Mouse (Mus musculus) limb, embryonic 10.5 days (tissue): Measurements from ENCODE around the gene Olfr1475. TPM values are rescaled to one million over a fixed set of nuclear protein-coding genes. Genes with fewer than 3 reads are reported as not detected.
"Not testable (repeated sequence)": the region's sequence is repeated elsewhere in the genome, so short reads cannot be mapped to it uniquely, and the experiment has no call there.

Experiments
- DNase-seq: peaks from one replicate; pipeline ENCODE4 v3.0.0-alpha.2; 2017; ENCODE audit warnings: low spot score
- H3K27ac ChIP-seq: fragments of 300-500 bp; sonication (generic); 2 replicates; pipeline ENCODE4 v1.5.1; 2016; ENCODE audit warnings: mild to moderate bottlenecking
- H3K27me3 ChIP-seq: fragments of 300-500 bp; sonication (generic); 2 replicates; pipeline ENCODE4 v1.6.1; 2016; ENCODE audit warnings: low read depth, mild to moderate bottlenecking; ENCODE audit not compliant: poor library complexity, severe bottlenecking
- H3K36me3 ChIP-seq: fragments of 300-500 bp; sonication (generic); 2 replicates; pipeline ENCODE4 v1.6.1; 2016; ENCODE audit warnings: mild to moderate bottlenecking, moderate library complexity
- H3K4me1 ChIP-seq: fragments of 300-500 bp; sonication (generic); 2 replicates; pipeline ENCODE4 v1.6.1; 2016
- H3K4me3 ChIP-seq: fragments of 300-500 bp; sonication (generic); 2 replicates; pipeline ENCODE4 v1.5.1; 2016; ENCODE audit warnings: mild to moderate bottlenecking, moderate library complexity
- H3K9me3 ChIP-seq: fragments of 300-500 bp; sonication (generic); replicated peaks from 2 replicates; pipeline ENCODE4 v1.6.1; 2016; ENCODE audit warnings: mild to moderate bottlenecking
- WGBS: fragments of 180-500 bp; shearing (Covaris S2); methylation state at CpG from one replicate; pipeline ENCODE4 v1.1.7; 2016; 5-methylcytosine and 5-hydroxymethylcytosine counted together
- polyA plus RNA-seq: library from polyadenylated mRNA; unstranded; fragments of >200 nt; fragmentation: Nextera tagmentation; extraction: Ambion mirVana; gene quantifications from 2 replicates; pipeline ENCODE4 v1.2.1, GENCODE M21; 2016

Gene Olfr1475
- polyA plus RNA-seq: not detected in 2 replicates

DNA sequence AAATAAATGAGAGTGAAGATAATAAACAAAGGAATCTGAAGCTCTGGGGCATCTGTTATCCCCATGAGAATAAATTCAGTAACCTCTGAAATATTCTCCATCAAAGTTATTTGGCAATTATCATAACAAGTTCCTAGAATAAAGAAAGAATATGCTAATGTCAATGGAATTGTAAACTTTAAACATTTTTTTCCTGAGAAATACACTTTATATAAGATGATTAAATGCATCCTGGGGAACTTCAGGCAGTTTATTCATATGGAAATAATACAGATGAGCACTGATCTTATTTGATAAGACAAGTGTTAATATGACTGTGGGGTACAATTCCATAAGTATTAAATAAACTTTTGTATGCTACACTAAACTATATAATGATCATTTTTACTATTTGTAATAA is at the start of gene Olfr1475:
TSS of gene Olfr1475 (minus strand) at position 101 of the 400 bp plus-strand sequence.
- no peak within 1 kb of the TSS for H3K27ac ChIP-seq
- no peaks in the 10 kb centered on the region for H3K9me3 ChIP-seq
- no peak within 1 kb of the TSS for H3K4me3 ChIP-seq
- no peaks in the 10 kb centered on the region for H3K27me3 ChIP-seq
- H3K36me3 ChIP-seq: no peaks in the 10 kb centered on the region
- no peaks in the 10 kb centered on the region for H3K4me1 ChIP-seq
- no peak for DNase-seq

DNA sequence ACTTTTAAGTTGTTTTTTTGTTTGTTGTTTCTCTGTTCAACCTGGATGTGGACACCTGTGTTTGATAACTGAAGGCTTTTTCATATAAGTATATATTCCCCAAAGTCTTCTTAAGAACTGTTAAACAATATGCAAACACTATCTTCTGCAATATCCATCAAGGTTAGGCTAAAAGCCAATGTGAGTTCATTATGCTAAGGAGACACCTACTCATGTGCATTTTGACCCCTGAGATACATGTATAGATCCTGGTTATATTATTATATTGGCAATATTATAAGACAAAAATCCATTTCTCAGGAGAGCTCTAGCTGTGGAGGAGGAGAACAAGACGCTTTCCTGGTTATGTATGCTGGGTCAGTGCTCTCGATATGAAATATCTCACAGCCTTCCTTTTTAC is 47.6 kb upstream of the Olfr1475 start, which contains the start of gene Olfr1480:
TSS of gene Olfr1480 (plus strand) at position 301 of the 400 bp plus-strand sequence.
- 79% methylated on average over 2 of the region's 2 CpGs for WGBS
- DNase-seq: no peak
- Histone ChIP-seq H3K27ac (no peak within 1 kb of the TSS), H3K36me3 (no peaks in the 10 kb centered on the region), H3K4me3 (no peak within 1 kb of the TSS), H3K9me3 (0 out of 2 replicates have a peak, but pooled peaks cover 5% of the 10 kb centered on the region), H3K4me1 (no peaks in the 10 kb centered on the region), H3K27me3 (no peaks in the 10 kb centered on the region)

DNA sequence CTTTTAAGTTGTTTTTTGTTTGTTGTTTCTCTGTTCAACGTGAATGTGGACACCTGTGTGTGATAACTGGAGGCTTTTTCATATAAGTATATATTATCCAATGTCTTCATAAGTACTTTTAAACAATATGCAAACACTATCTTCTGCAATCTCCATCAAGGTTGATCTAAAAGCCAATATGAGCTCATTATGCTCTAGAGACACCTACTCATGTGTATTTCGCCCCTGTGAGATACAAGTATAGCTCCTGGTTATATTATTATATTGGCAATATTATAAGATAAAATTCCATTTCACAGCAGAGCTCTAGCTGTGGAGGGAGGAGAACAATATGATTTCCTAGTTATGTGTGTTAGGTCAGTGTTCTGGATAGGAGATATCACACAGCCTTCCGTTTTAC is 20.2 kb upstream of the Olfr1475 start, which contains the start of gene Olfr1477:
TSS of gene Olfr1477 (plus strand) at position 301 of the 400 bp plus-strand sequence.
- WGBS: 84% methylated on average over 3 of the region's 3 CpGs
- Histone ChIP-seq H3K9me3 (0 out of 2 replicates have a peak, but pooled peaks cover 3% of the 10 kb centered on the region), H3K36me3 (no peaks in the 10 kb centered on the region), H3K27ac (no peak within 1 kb of the TSS), H3K27me3 (no peaks in the 10 kb centered on the region), H3K4me1 (no peaks in the 10 kb centered on the region), H3K4me3 (no peak within 1 kb of the TSS)
- DNase-seq: no peak

DNA sequence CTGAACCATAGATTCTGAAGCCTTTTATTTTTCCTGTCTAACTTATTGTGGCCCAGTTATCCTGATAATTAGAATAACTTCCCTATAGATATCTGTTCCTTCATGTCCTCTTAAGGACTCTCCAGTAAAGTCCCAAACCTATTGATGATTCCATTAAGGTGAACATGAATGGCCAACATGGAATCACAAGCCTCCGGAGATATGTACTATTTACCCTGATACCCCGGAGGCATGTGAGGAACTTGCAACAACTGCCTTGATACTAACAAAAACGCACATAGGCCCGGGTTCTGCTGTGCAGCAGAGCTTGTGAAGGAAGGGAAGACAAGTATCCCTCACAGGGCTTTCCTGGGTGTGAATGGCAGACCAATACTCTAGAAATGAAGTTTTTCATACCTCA is 10.7 kb downstream of the Olfr1475 start, which contains the start of gene Olfr1474:
TSS of gene Olfr1474 (plus strand) at position 301 of the 400 bp plus-strand sequence.
- not testable (repeated sequence) for H3K4me1 ChIP-seq, DNase-seq, H3K9me3 ChIP-seq, H3K4me3 ChIP-seq, H3K27me3 ChIP-seq, H3K36me3 ChIP-seq, H3K27ac ChIP-seq
- 85% methylated on average over 4 of the region's 4 CpGs for WGBS

DNA sequence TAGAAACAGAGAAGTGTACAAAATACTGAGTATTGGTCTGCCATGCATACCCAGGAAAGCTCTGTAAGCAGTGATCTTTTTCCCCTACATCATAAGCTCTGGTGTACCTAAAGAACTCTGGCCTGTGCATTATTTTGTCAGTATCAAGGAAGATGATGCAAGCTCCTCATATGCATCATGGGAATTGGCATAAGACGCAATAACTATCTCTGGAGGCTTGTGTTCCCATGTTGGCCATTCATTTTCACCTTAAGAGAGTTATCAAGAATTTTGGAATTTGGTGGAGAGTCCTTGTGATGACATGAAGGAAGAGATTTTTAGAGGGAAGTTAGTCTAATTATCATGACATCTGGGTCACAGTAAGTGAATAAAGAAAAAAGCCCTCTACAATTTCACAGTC is 24.0 kb downstream of the Olfr1475 start, which contains the start of gene Olfr1472:
TSS of gene Olfr1472 (minus strand) at position 101 of the 400 bp plus-strand sequence.
- DNase-seq: no peak
- H3K27ac ChIP-seq: no peak within 1 kb of the TSS
- no peak within 1 kb of the TSS for H3K4me3 ChIP-seq
- no peaks in the 10 kb centered on the region for H3K36me3 ChIP-seq
- H3K9me3 ChIP-seq: 0 out of 2 replicates have a peak, but pooled peaks cover 3% of the 10 kb centered on the region
- no peaks in the 10 kb centered on the region for H3K27me3 ChIP-seq
- WGBS: 84% methylated on average over 1 of the region's 1 CpGs
- H3K4me1 ChIP-seq: no peaks in the 10 kb centered on the region

DNA sequence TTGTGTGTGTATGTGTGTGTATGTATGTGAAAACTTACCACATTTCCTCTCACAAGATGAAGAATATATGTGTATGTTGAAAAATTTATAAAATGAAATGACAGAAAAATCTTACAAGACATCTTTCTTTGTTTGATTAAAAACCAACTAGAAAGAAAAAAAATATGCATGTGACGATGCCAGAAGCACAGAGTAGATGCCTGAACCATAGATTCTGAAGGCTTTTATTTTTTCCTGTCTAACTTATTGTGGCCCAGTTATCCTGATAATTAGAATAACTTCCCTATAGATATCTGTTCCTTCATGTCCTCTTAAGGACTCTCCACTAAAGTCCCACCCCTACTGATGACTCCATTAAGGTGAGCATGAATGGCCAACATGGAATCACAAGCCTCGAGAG is 36.9 kb downstream of the Olfr1475 start, which contains the start of gene Olfr1471:
TSS of gene Olfr1471 (plus strand) at position 301 of the 400 bp plus-strand sequence.
- WGBS: 88% methylated on average over 2 of the region's 2 CpGs
- not testable (repeated sequence) for DNase-seq, H3K27me3 ChIP-seq, H3K4me3 ChIP-seq, H3K27ac ChIP-seq, H3K4me1 ChIP-seq, H3K9me3 ChIP-seq, H3K36me3 ChIP-seq

Other genes starting within 250 kb of the Olfr1475 start
- not detected in 2 replicates for gene Olfr1463, start 248.9 kb downstream of the Olfr1475 start, polyA plus RNA-seq
- not detected in 2 replicates for gene Olfr1465, start 164.7 kb downstream of the Olfr1475 start, polyA plus RNA-seq
- gene Olfr1466, start 141.3 kb downstream of the Olfr1475 start, polyA plus RNA-seq: not detected in 2 replicates
- gene Olfr1467, start 118.0 kb downstream of the Olfr1475 start, polyA plus RNA-seq: not detected in 2 replicates
- gene Olfr1469, start 72.3 kb downstream of the Olfr1475 start, polyA plus RNA-seq: not detected in 2 replicates
- not detected in 2 replicates for gene Olfr1471, start 36.8 kb downstream of the Olfr1475 start, polyA plus RNA-seq
- gene Olfr1472, start 24.1 kb downstream of the Olfr1475 start, polyA plus RNA-seq: not detected in 2 replicates
- not detected in 2 replicates for gene Olfr1474, start 10.6 kb downstream of the Olfr1475 start, polyA plus RNA-seq
- gene Olfr1477, start 20.4 kb upstream of the Olfr1475 start, polyA plus RNA-seq: not detected in 2 replicates
- gene Olfr1480, start 47.7 kb upstream of the Olfr1475 start, polyA plus RNA-seq: not detected in 2 replicates
- not detected in 2 replicates for gene Olfr1484, start 103.3 kb upstream of the Olfr1475 start, polyA plus RNA-seq
- not detected in 2 replicates for gene Olfr1487, start 137.2 kb upstream of the Olfr1475 start, polyA plus RNA-seq
- not detected in 2 replicates for gene Olfr1489, start 151.4 kb upstream of the Olfr1475 start, polyA plus RNA-seq
- not detected in 2 replicates for gene Olfr1490, start 170.9 kb upstream of the Olfr1475 start, polyA plus RNA-seq
- gene Olfr1491, start 217.1 kb upstream of the Olfr1475 start, polyA plus RNA-seq: not detected in 2 replicates
- not detected in 2 replicates for gene Olfr1493-ps1, start 243.1 kb upstream of the Olfr1475 start, polyA plus RNA-seq